Mouse (Mus musculus) frontal cortex, postnatal 10 days (tissue): ENCODE measurements around the gene Hist1h2ac.

Experiments
- DNase-seq, 2 experiments: peaks; one replicate each; pipeline ENCODE4 v3.0.0; 2022; ENCODE audit warnings: low spot score in 2 of 2, mixed read lengths in 1 of 2

Gene Hist1h2ac

GRCm38 (mm10) chr13:23659636-23660366, 23.9 kb downstream of the Hist1h2ac start:
- no peak for DNase-seq
